Mouse (Mus musculus) embryonic fibroblast, embryonic 13.5 days (primary cell): ENCODE results near the gene Cdh23. TPM values are rescaled to one million over a fixed set of nuclear protein-coding genes. Genes with fewer than 3 reads are reported as not detected.

ENCODE experiments used
- H3K27ac ChIP-seq: 2 replicates; pipeline ENCODE4 v1.5.1; 2012; ENCODE audit warnings: low read length, control low read depth, inconsistent platforms; ENCODE audit not compliant: insufficient read depth
- H3K4me1 ChIP-seq: 2 replicates; pipeline ENCODE4 v1.6.1; 2011; ENCODE audit warnings: low read length; ENCODE audit not compliant: control insufficient read depth, insufficient read depth
- H3K4me3 ChIP-seq: 2 replicates; pipeline ENCODE4 v1.5.1; 2011; ENCODE audit warnings: mild to moderate bottlenecking, control low read depth, low read length; ENCODE audit not compliant: insufficient read depth
- CTCF ChIP-seq: IDR thresholded peaks from 2 replicates; pipeline ENCODE4 v1.5.1; 2011; ENCODE audit warnings: mild to moderate bottlenecking, control low read depth, low read length, moderate library complexity, borderline replicate concordance; ENCODE audit not compliant: insufficient read depth
- POLR2A ChIP-seq: IDR thresholded peaks from 2 replicates; pipeline ENCODE4 v1.6.1; 2011; ENCODE audit warnings: low read depth, mild to moderate bottlenecking, control low read depth, low read length, moderate library complexity
- polyA plus RNA-seq: library from polyadenylated mRNA; stranded (reverse); fragments of >200 nt; gene quantifications from 2 replicates; pipeline ENCODE4 v1.2.4, GENCODE M21; 2011; ENCODE audit warnings: low read depth; ENCODE audit not compliant: missing spikeins, insufficient read length

Cdh23 gene
- polyA plus RNA-seq, 1 experiment, result 0.86 TPM

DNA sequence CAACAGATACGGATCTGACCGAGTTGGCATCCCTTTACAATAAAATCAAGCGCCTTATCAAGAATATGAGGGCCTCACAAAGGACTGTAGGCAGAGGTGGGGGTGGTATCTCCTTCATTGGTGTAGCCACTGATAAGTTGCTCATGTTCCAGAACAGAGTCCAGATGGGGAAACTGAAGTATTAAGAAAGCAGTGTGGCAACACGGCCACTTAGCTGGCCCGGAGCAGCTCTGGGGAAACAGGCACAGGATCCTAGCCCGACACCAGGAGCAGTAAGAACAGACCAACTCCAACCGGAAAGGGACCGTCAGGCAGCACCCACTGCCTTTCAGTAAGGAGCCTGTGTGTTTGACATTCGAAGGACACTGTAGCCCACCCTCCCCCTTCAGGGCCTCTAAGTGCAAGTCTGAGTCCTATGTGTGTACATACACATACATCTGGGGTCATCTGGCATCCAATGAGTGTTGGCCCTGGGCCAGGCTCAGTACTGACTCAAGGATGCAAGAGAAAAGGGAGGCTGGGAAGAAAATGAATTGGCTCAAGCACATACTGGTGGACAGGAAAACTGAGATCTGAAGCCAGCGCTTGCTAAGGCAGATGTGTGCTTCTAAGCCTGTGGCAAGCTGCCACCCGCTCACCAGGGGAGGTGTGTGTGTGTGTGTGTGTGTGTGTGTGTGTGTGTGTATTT is 367.2 kb downstream of the Cdh23 start:
- no peak overlapping the region for H3K4me3 ChIP-seq
- TF ChIP-seq POLR2A, result no peak
- TF ChIP-seq CTCF, result no peak
- no peaks in the 10 kb centered on the region for H3K4me1 ChIP-seq
- no peak overlapping the region for H3K27ac ChIP-seq

DNA sequence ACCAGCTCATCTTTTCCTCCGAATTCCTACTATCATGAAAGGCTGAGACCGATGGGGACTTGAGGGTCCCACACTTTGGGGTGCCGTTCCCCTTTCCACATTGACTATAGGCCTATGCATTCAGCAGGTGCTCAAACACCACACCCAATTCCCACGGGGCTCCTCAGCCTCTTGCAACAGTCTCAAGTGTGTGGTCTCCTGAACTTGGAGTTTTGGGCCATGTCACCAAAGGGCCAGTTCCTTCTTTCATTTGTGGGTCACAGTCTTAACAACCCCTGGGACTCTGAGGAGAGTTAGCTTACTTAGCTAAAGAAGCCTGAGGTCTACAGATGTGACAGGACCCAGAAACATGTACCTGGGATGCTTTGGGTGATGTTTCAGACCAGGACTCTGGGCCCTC is 380.1 kb downstream of the Cdh23 start:
- Histone ChIP-seq H3K4me1 (no peaks in the 10 kb centered on the region), H3K4me3 (no peak overlapping the region), H3K27ac (no peak overlapping the region)
- TF ChIP-seq POLR2A, result no peak
- TF ChIP-seq CTCF, result no peak

DNA sequence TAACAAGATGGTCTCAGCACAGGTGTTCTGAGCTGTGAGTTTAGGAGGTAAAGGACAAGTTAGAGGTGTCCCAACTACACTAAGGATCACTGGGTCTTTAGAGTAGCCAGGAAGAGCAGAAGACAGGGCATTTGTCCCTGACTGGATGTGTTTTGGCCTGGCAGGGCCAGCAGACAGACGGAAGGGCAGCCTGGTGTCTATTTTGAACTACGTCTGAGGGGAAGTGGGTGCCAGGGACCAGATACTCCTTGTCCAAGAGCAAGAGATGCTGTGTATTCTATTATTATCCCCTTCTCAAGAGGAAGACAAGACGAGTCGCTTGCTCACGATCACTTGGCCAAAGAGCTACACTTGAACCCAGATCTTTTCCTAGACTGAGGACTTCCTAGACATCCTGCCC is 382.7 kb downstream of the Cdh23 start:
- H3K27ac ChIP-seq, result no peak overlapping the region
- TF ChIP-seq POLR2A (no peak), CTCF (no peak)
- H3K4me3 ChIP-seq, result no peak overlapping the region
- H3K4me1 ChIP-seq, result no peaks in the 10 kb centered on the region

DNA sequence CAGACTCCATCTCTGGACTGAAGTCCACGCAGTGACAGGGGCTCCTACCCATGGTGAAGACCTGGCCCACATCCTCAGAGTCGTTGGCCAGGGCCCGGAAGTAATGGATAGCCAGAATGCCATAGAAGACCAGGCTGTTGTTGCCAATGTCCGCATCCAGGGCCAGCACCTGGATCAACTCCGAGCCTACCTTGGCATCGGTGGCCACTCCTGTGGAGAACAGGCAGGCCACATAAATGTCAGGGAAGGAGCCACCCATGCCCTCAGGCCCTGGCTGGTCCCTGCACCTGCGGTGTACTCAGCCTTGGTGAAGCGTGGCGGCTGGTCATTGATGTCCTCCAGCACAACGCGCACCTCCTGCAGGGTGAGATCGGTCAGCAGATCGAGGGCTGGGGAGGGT is 385.7 kb downstream of the Cdh23 start:
- no peaks in the 10 kb centered on the region for H3K4me1 ChIP-seq
- TF ChIP-seq CTCF, result no peak
- TF ChIP-seq POLR2A, result no peak
- H3K27ac ChIP-seq, result no peak overlapping the region
- H3K4me3 ChIP-seq, result no peak overlapping the region

DNA sequence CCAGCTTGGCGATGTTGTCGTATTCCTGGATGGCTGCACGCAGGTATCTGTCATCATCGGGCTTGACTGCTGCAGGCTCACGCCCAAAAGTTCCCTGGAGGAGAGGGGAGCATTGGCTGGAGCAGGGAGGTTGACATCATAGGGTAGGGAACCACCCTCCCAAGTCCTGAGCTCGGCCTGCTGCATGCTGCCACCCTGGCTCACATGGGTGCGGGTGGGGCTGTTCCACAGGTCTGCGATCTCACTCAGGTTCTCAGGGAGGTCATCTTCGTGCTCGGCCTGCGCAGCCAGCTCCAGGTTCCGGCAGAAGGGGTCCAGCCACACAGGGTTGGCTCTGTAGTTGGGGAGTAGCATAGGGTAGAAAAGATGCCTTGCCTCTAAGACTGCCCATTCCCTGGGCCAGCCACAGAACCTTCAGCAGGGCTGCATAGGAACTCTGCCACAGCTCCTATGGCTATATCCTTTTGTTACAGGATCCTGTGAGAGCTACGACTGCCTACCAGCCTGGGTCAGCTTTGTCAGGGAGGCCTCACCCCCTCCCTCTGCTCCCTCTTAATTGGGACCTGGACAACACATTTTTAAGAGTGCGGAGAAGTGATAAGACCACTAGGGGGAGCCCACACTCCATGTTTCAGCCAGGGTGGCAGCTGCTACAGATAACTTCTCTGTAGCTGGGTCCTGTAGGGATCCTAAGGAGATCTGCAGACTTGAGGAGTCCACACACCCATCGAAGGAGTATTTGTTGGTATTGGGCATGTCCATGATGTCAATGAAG is 391.2 kb downstream of the Cdh23 start:
- H3K4me1 ChIP-seq, result no peaks in the 10 kb centered on the region
- no peak overlapping the region for H3K27ac ChIP-seq
- TF ChIP-seq POLR2A, result no peak
- peak; percentile 43; the same call in 1 of the 2 replicates for TF ChIP-seq CTCF

DNA sequence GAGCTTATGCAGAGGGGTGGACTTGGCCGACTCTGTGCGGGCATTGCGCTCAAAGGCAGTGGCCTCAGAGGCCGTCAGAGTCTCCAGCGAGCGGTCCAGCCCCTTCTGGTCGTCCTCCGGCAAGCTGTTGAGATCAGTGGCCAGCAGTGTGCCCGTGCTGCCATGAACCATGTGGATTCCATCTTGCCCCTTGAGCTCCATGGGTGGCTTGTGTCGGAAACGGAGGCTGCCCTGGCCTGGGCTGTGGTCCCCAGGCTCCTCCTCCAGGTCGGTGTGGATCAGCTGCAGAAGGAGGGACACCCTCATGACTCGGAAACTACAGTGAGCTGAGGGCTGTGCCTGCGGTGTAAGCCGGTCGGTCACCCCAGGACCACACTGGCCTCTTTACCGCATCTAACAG is 392.9 kb downstream of the Cdh23 start:
- TF ChIP-seq CTCF (no peak), POLR2A (no peak)

More for the DNA sequence above, 391.2 kb downstream of the Cdh23 start:
- no peak overlapping the region for H3K4me3 ChIP-seq

DNA sequence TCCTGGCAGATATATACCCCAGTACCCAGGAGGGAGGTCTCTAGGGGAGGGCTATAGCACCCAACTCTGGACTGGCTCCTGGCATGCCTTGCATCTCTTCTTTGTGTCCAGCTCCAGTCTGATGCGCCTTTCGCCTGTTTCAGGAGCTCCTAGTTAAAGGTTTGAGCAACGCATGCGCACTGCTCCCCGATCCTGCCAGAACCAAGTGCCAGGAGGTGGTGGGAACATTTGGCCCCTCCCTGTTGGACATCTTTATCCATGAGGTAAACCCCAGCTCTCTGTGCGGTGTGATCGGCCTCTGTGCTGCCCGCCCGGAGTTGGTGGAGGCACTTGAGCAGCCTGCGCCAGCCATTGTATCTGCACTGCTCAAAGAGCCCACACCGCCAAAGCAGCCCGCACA is 396.7 kb downstream of the Cdh23 start:
- Histone ChIP-seq H3K4me1 (no peaks in the 10 kb centered on the region), H3K4me3 (no peak overlapping the region), H3K27ac (no peak overlapping the region)
- TF ChIP-seq CTCF (no peak), POLR2A (no peak)

More for the DNA sequence above, 392.9 kb downstream of the Cdh23 start:
- Histone ChIP-seq H3K27ac (no peak overlapping the region), H3K4me1 (no peaks in the 10 kb centered on the region), H3K4me3 (no peak overlapping the region)

DNA sequence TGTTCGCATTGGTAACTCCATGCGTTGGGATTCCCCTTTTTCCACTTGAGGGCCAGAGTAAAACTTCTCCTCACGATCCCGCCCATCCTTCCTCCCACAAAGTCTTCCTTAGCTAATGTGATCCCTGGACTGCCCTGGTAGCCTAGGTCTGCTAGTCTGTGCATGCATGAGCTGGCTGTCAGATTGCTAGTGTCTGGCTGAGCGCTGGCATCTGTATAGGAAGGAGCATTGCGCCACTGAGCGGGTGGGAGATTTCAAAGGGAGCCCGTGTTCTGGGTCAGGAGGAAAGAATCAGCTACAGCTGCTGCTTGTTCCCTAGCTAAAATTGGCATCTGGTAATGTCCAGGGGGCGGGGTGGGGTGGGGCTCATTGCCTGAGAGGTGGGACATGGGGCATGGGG is 400.3 kb downstream of the Cdh23 start:
- Histone ChIP-seq H3K27ac (no peak overlapping the region), H3K4me3 (no peak overlapping the region), H3K4me1 (no peaks in the 10 kb centered on the region)
- TF ChIP-seq CTCF, result no peak
- no peak for TF ChIP-seq POLR2A

DNA sequence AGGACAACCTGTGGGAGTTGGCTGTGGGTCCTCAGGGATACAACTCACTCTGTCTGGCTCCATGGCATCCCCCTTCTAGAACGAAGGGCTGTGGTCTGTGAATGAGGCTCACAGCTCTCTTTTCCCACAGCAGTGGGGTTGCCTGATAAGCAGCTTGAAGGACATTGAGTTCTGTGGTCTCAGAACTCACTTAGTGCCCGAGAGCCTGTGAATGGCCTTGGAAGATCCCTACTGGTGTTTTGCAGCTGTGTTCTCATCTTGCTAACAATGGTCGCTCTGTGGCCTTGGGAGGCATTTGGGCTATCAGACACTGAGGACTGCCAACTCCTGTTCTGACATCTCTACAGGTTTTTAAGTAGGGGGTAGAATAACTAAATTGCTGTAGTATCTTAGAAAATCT is 400.9 kb downstream of the Cdh23 start:
- TF ChIP-seq POLR2A (no peak), CTCF (no peak)
- H3K4me1 ChIP-seq, result peaks cover under 1% of the 10 kb centered on the region
- H3K4me3 ChIP-seq, result no peak overlapping the region
- H3K27ac ChIP-seq, result no peak overlapping the region

DNA sequence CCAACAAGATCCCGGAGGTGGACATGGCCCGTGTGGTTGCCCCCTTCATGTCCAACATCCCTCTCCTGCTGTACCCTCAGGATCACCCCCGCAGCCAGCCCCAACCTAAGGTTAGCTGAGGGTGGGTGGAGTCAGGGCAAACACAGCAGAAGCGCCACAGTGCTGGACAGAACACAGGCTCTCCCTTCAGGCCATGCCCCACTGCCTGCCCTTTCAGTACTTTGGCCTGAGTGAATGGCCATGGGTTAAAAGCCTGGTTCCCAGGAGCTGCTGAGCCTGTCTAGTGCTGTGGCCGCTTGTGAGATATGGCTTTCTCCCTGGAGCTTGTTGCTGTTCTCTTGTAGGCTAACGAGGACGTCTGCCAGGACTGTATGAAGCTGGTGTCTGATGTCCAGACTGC is 401.7 kb downstream of the Cdh23 start:
- H3K4me3 ChIP-seq, result no peak overlapping the region
- peaks cover 8% of the 10 kb centered on the region for H3K4me1 ChIP-seq
- TF ChIP-seq CTCF, result no peak
- no peak for TF ChIP-seq POLR2A
- H3K27ac ChIP-seq, result no peak overlapping the region

DNA sequence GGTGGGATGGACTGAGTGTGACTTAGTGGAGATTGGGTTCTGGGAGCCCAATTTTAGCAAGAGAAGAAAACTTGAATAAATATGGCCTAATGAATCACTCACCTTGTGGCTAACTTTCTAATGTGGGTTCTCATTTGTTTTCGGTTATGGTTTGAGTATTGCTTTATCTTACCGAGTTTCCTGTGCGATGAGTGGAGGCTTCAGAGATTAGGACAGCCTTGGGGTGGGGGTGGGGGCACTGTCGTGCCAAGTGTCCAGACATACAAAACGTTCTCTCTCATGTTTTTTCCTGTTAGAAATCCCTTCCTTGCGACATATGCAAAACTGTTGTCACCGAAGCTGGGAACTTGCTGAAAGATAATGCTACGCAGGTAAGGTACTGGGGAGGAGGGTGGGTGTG is 404.1 kb downstream of the Cdh23 start:
- H3K4me1 ChIP-seq, result peaks cover 8% of the 10 kb centered on the region
- no peak overlapping the region for H3K4me3 ChIP-seq
- no peak overlapping the region for H3K27ac ChIP-seq
- no peak for TF ChIP-seq POLR2A
- TF ChIP-seq CTCF, result no peak
